Mouse (Mus musculus): Measurements from ENCODE around the gene Lhfpl3. TPM values are rescaled to one million over a fixed set of nuclear protein-coding genes. Genes with fewer than 3 reads are reported as not detected.

The Lhfpl3 gene
- polyA plus RNA-seq, 1 experiment from 2014 or later = 0.73 TPM

GRCm38 (mm10) chr5:23154439-23154838 lies 408.6 kb downstream of the Lhfpl3 start:
- H3K9ac ChIP-seq = no peak overlapping the region
- no peaks in the 10 kb centered on the region for H3K4me1 ChIP-seq
- no peak overlapping the region for H3K27ac ChIP-seq (replicated peaks)
- no peak overlapping the region for H3K4me3 ChIP-seq (replicated peaks)
- H3K36me3 ChIP-seq = no peaks in the 10 kb centered on the region
- H3K9me3 ChIP-seq (replicated peaks) = no peaks in the 10 kb centered on the region
- H3K4me2 ChIP-seq (replicated peaks) = no peak overlapping the region
- 91% methylated on average over 1 of the region's 1 CpGs for WGBS
- no peaks in the 10 kb centered on the region for H3K27me3 ChIP-seq
- ATAC-seq (ENCODE audit: insufficient number of reproducible peaks, low FRiP score, low TSS enrichment, low read depth) = no peak

GRCm38 (mm10) chr5:23165947-23166350 lies 420.1 kb downstream of the Lhfpl3 start:
- H3K4me1 ChIP-seq = no peaks in the 10 kb centered on the region
- H3K4me3 ChIP-seq (replicated peaks) = no peak overlapping the region
- no peak for ATAC-seq (ENCODE audit: insufficient number of reproducible peaks, low FRiP score, low TSS enrichment, low read depth)
- H3K27me3 ChIP-seq = no peaks in the 10 kb centered on the region
- H3K36me3 ChIP-seq = no peaks in the 10 kb centered on the region
- H3K4me2 ChIP-seq (replicated peaks) = no peak overlapping the region
- 14% methylated on average over 6 of the region's 6 CpGs for WGBS
- no peaks in the 10 kb centered on the region for H3K9me3 ChIP-seq (replicated peaks)
- H3K9ac ChIP-seq = no peak overlapping the region
- no peak overlapping the region for H3K27ac ChIP-seq (replicated peaks)

DNA sequence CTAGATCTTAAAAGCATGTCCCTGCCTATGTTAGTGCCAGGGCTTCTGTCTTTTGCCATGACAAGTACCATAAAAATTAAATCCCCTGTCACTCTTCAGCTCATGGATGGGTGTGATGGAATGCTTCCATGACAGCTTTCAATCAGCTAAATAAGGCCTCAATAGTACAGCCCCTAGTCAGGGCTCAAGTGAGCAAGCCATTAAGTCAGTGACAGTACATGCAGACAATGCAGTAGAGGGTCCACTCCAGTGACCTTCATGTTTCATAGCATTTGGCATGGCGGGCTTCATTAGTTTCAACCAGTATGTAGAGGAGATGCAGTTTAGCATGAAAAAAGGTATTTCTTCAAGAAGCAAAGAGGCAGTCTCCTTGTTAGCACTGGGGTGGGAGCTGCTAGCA lies 420.8 kb downstream of the Lhfpl3 start:
- WGBS = 93% methylated on average over 1 of the region's 1 CpGs
- Histone ChIP-seq H3K4me2 (replicated peaks) (no peak overlapping the region), H3K9me3 (replicated peaks) (no peaks in the 10 kb centered on the region), H3K27ac (replicated peaks) (no peak overlapping the region), H3K4me3 (replicated peaks) (no peak overlapping the region), H3K9ac (no peak overlapping the region), H3K4me1 (no peaks in the 10 kb centered on the region), H3K27me3 (no peaks in the 10 kb centered on the region), H3K36me3 (no peaks in the 10 kb centered on the region)
- no peak for ATAC-seq (ENCODE audit: insufficient number of reproducible peaks, low FRiP score, low TSS enrichment, low read depth)

DNA sequence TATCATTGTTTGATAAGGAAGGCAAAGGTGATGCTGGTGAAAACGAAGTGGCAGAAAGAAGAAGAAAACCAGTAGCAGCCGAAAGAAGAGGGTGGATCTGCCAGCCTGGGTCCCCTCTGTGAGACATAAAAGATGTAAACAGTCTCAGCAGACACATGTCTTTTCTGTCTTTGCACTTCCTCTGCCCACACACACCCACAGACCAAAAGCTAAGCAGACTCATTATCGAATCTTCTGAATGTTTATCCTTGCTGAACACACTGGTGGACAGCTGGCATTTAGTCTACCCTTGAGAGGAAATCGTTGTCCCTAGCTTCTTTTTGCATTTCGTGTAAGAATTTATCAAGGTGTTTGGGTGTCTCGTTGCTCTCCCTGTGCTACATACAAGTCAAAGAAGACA lies 443.8 kb downstream of the Lhfpl3 start:
- 86% methylated on average over 6 of the region's 6 CpGs for WGBS

GRCm38 (mm10) chr5:23196879-23197278 lies 451.0 kb downstream of the Lhfpl3 start:
- Histone ChIP-seq H3K36me3 (no peaks in the 10 kb centered on the region), H3K9me3 (replicated peaks) (no peaks in the 10 kb centered on the region), H3K9ac (no peak overlapping the region), H3K27ac (replicated peaks) (no peak overlapping the region), H3K4me1 (no peaks in the 10 kb centered on the region), H3K4me3 (replicated peaks) (no peak overlapping the region), H3K27me3 (no peaks in the 10 kb centered on the region), H3K4me2 (replicated peaks) (no peak overlapping the region)
- ATAC-seq (ENCODE audit: insufficient number of reproducible peaks, low FRiP score, low TSS enrichment, low read depth) = no peak
- WGBS = 48% methylated on average over 4 of the region's 4 CpGs

More for the DNA sequence above, 443.8 kb downstream of the Lhfpl3 start:
- ATAC-seq (ENCODE audit: insufficient number of reproducible peaks, low FRiP score, low TSS enrichment, low read depth) = no peak
- H3K9ac ChIP-seq = no peak overlapping the region
- no peak overlapping the region for H3K27ac ChIP-seq (replicated peaks)
- no peak overlapping the region for H3K4me2 ChIP-seq (replicated peaks)
- no peaks in the 10 kb centered on the region for H3K4me1 ChIP-seq
- H3K27me3 ChIP-seq = no peaks in the 10 kb centered on the region
- H3K36me3 ChIP-seq = no peaks in the 10 kb centered on the region
- H3K4me3 ChIP-seq (replicated peaks) = no peak overlapping the region
- H3K9me3 ChIP-seq (replicated peaks) = no peaks in the 10 kb centered on the region

- WGBS = 59% methylated on average over 5 of the region's 5 CpGs
- H3K36me3 ChIP-seq = no peaks in the 10 kb centered on the region
- no peak overlapping the region for H3K4me2 ChIP-seq (replicated peaks)
- H3K27ac ChIP-seq (replicated peaks) = no peak overlapping the region
- H3K9me3 ChIP-seq (replicated peaks) = no peaks in the 10 kb centered on the region
- H3K27me3 ChIP-seq = no peaks in the 10 kb centered on the region
- H3K4me1 ChIP-seq = no peaks in the 10 kb centered on the region
- H3K4me3 ChIP-seq (replicated peaks) = no peak overlapping the region
- H3K9ac ChIP-seq = no peak overlapping the region
- no peak for ATAC-seq (ENCODE audit: insufficient number of reproducible peaks, low FRiP score, low TSS enrichment, low read depth)
These were observed 467.2 kb downstream of the Lhfpl3 start for GRCm38 (mm10) chr5:23213086-23213485.

- no peak for ATAC-seq (ENCODE audit: insufficient number of reproducible peaks, low FRiP score, low TSS enrichment, low read depth)
- H3K27ac ChIP-seq (replicated peaks) = no peak overlapping the region
- no peaks in the 10 kb centered on the region for H3K4me1 ChIP-seq
- no peaks in the 10 kb centered on the region for H3K36me3 ChIP-seq
- no peak overlapping the region for H3K9ac ChIP-seq
- no peaks in the 10 kb centered on the region for H3K27me3 ChIP-seq
- 71% methylated on average over 3 of the region's 3 CpGs for WGBS
- no peaks in the 10 kb centered on the region for H3K9me3 ChIP-seq (replicated peaks)
- H3K4me2 ChIP-seq (replicated peaks) = no peak overlapping the region
- H3K4me3 ChIP-seq (replicated peaks) = no peak overlapping the region
These were observed 468.8 kb downstream of the Lhfpl3 start for GRCm38 (mm10) chr5:23214646-23215045.

GRCm38 (mm10) chr5:23219655-23220054 lies 473.8 kb downstream of the Lhfpl3 start:
- 84% methylated on average over 1 of the region's 1 CpGs for WGBS
- no peak for ATAC-seq (ENCODE audit: insufficient number of reproducible peaks, low FRiP score, low TSS enrichment, low read depth)

DNA sequence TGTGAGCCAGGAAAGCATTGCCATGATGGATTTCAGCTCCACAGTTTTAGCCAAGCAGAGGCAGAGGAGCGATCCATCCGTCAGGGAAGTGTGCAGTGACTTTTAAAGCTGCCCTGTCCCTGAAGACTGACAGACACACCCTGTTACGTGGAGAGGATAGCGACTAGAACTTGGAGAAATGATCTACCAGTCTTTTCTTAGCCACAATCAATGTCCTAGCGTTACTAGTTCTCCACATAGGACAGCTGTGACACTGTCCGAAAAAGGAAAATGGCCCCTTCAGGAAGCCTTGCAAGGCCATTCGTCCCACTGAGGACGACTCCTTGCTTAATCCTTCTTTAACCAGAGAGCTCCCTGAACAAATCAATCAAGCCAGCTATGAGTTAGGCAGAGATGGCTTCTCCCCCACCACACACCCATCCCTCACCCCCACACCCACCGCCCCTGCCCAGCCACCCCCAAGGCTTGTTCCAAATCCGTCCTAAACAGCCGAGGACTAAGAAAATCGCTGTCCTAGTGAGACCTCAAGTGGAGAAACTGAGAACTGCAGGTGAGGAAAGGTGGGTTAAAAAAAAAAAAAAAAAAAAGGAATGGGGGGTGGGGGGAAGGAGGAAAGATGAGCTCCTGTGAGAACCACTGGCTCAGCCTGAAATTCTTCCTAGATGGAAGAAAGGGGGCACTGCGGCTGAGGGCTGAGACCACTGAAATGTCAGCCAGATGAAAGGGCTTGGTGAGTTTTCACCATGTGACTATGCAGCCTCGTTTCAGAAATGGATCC lies 479.1 kb downstream of the Lhfpl3 start:
- 16% methylated on average over 14 of the region's 14 CpGs for WGBS
- Histone ChIP-seq H3K9ac (no peak overlapping the region), H3K27me3 (no peaks in the 10 kb centered on the region), H3K9me3 (replicated peaks) (no peaks in the 10 kb centered on the region), H3K36me3 (no peaks in the 10 kb centered on the region), H3K4me2 (replicated peaks) (peak overlapping the region; percentile 51), H3K27ac (replicated peaks) (peak overlapping the region; percentile 22; the same call in 1 of the 2 replicates), H3K4me1 (peaks cover 16% of the 10 kb centered on the region), H3K4me3 (replicated peaks) (peak overlapping the region; percentile 34)
- peak; percentile 72; the same call in 1 of the 2 replicates for ATAC-seq (ENCODE audit: insufficient number of reproducible peaks, low FRiP score, low TSS enrichment, low read depth)

More at GRCm38 (mm10) chr5:23219655-23220054, 473.8 kb downstream of the Lhfpl3 start:
- Histone ChIP-seq H3K4me1 (peaks cover 10% of the 10 kb centered on the region), H3K9ac (no peak overlapping the region), H3K4me3 (replicated peaks) (no peak overlapping the region), H3K4me2 (replicated peaks) (no peak overlapping the region), H3K27me3 (no peaks in the 10 kb centered on the region), H3K36me3 (no peaks in the 10 kb centered on the region), H3K27ac (replicated peaks) (no peak overlapping the region), H3K9me3 (replicated peaks) (no peaks in the 10 kb centered on the region)

- Histone ChIP-seq H3K36me3 (no peaks in the 10 kb centered on the region), H3K4me2 (replicated peaks) (peak overlapping the region; percentile 51; the same call in 1 of the 2 replicates), H3K27me3 (no peaks in the 10 kb centered on the region), H3K9me3 (replicated peaks) (no peaks in the 10 kb centered on the region), H3K4me1 (peaks cover 16% of the 10 kb centered on the region), H3K9ac (no peak overlapping the region), H3K27ac (replicated peaks) (peak overlapping the region; percentile 55; the same call in 1 of the 2 replicates), H3K4me3 (replicated peaks) (no peak overlapping the region)
- 26% methylated on average over 8 of the region's 8 CpGs for WGBS
- no peak for ATAC-seq (ENCODE audit: insufficient number of reproducible peaks, low FRiP score, low TSS enrichment, low read depth)
These were observed 479.8 kb downstream of the Lhfpl3 start for GRCm38 (mm10) chr5:23225621-23226020.

DNA sequence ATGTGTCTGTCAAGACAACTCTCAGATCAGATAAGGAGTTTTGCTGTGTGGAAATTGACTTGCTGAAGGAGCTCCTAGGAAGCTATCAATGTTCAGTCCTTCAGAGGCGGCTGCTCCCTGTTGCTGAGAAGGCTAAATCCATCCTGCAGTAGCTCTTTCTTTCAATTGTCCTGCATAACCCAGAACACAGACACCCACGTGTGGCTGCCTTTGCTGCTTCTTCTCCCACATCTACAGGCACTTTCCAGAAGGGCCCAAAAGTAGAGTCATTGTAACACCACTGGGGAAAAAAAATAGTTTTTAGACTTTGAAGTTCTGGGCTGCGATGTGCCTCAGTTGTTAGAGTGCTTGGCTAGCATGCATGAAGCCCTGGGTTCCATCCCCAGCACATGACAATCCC lies 480.9 kb downstream of the Lhfpl3 start:
- H3K9ac ChIP-seq = no peak overlapping the region
- no peaks in the 10 kb centered on the region for H3K9me3 ChIP-seq (replicated peaks)
- H3K4me3 ChIP-seq (replicated peaks) = no peak overlapping the region
- no peak for ATAC-seq (ENCODE audit: insufficient number of reproducible peaks, low FRiP score, low TSS enrichment, low read depth)
- WGBS = 67% methylated on average over 3 of the region's 3 CpGs
- H3K27ac ChIP-seq (replicated peaks) = no peak overlapping the region
- no peaks in the 10 kb centered on the region for H3K36me3 ChIP-seq
- no peak overlapping the region for H3K4me2 ChIP-seq (replicated peaks)
- H3K4me1 ChIP-seq = peaks cover 16% of the 10 kb centered on the region
- no peaks in the 10 kb centered on the region for H3K27me3 ChIP-seq

DNA sequence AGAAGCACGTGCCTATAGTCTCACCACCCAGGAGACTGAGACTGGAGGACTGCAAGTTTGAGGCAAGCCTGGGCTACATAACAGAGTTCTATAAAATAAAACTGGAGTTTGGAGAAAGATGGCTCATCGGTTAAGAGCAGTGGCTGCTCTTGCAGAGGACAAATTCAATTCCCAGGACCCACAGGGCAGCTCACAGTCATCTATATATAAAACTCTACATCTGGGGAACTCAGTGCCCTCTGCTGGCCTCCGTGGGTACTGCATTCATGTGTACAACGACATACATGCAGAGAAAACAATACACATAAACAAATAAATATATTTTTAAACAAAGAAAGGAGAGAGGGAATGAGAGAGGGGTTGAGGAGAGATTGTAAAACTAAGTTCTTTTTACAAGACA lies 501.1 kb downstream of the Lhfpl3 start:
- 51% methylated on average over 4 of the region's 4 CpGs for WGBS
- Histone ChIP-seq H3K9me3 (replicated peaks) (no peaks in the 10 kb centered on the region), H3K4me3 (replicated peaks) (no peak overlapping the region), H3K36me3 (no peaks in the 10 kb centered on the region), H3K4me1 (peaks cover 19% of the 10 kb centered on the region; the same call in 1 of the 2 replicates), H3K9ac (no peak overlapping the region), H3K4me2 (replicated peaks) (no peak overlapping the region), H3K27ac (replicated peaks) (no peak overlapping the region), H3K27me3 (0 out of 2 replicates have a peak, but pooled peaks cover 3% of the 10 kb centered on the region)
- no peak for ATAC-seq (ENCODE audit: insufficient number of reproducible peaks, low FRiP score, low TSS enrichment, low read depth)
